Mouse (Mus musculus) intestine, embryonic 16.5 days (tissue): ENCODE results near the gene Olfr64. TPM values are rescaled to one million over a fixed set of nuclear protein-coding genes. Genes with fewer than 3 reads are reported as not detected.

Experiments
- ATAC-seq: fragments of 200-750 bp; cut with Nextera tagmentation; 2 replicates; pipeline ENCODE4 v1.8.0; 2017; ENCODE audit warnings: moderate TSS enrichment, moderate library complexity
- H3K27ac ChIP-seq: fragments of 300-500 bp; sonication (generic); 2 replicates; pipeline ENCODE4 v1.5.1; 2014; ENCODE audit warnings: mild to moderate bottlenecking, low read length
- H3K27me3 ChIP-seq: fragments of 300-500 bp; sonication (generic); replicated peaks from 2 replicates; pipeline ENCODE4 v1.6.1; 2014; ENCODE audit warnings: low read length, control low read depth, mixed read lengths; ENCODE audit not compliant: control insufficient read depth, insufficient read depth
- H3K36me3 ChIP-seq: fragments of 300-500 bp; sonication (generic); 2 replicates; pipeline ENCODE4 v1.6.1; 2014; ENCODE audit warnings: low read length, control low read depth; ENCODE audit not compliant: control insufficient read depth, insufficient read depth
- H3K4me1 ChIP-seq: fragments of 300-500 bp; sonication (generic); 2 replicates; pipeline ENCODE4 v1.6.1; 2014; ENCODE audit warnings: low read length, control low read depth, mixed read lengths; ENCODE audit not compliant: control insufficient read depth, insufficient read depth
- H3K4me2 ChIP-seq: fragments of 300-500 bp; sonication (generic); 2 replicates; pipeline ENCODE4 v1.6.1; 2014; ENCODE audit warnings: low read depth, low read length, control low read depth
- H3K4me3 ChIP-seq: fragments of 300-500 bp; sonication (generic); 2 replicates; pipeline ENCODE4 v1.5.1; 2014; ENCODE audit warnings: mild to moderate bottlenecking, low read length
- H3K9ac ChIP-seq: fragments of 300-500 bp; sonication (generic); 2 replicates; pipeline ENCODE4 v1.6.1; 2014; ENCODE audit warnings: low read depth, low read length
- H3K9me3 ChIP-seq: fragments of 300-500 bp; sonication (generic); 2 replicates; pipeline ENCODE4 v1.6.1; 2016; ENCODE audit warnings: low read length, control low read depth; ENCODE audit not compliant: control insufficient read depth
- WGBS: fragments of 180-500 bp; shearing (Covaris S2); extraction: QIAGEN DNeasy Blood & Tissue Kit; methylation state at CpG from one replicate; pipeline ENCODE4 v1.1.7; 2014; 5-methylcytosine and 5-hydroxymethylcytosine counted together
- polyA plus RNA-seq: library from polyadenylated mRNA; unstranded; fragments of >200 nt; fragmentation: Nextera tagmentation; extraction: Ambion mirVana; gene quantifications from 2 replicates; pipeline ENCODE4 v1.2.1, GENCODE M21; 2015

The Olfr64 gene
- not detected in 2 replicates for polyA plus RNA-seq

DNA sequence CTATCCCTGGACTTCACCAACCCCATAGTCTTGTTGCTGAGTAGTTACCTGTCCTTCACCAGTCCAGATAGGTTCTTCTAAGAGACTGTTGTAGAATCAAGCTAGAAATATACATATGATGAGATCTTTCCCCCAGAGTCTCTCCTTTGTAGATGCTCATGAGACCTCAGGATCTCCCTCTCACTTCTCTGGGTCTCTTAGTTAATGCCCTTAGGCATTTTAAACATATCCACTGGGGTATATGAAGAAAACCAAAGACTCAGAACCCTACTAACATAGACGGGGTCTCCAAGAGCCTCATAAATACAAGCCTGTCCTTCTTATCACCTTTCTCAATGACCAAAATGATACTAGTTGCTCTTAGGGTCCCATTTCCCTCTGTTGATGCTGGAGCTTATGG is at the start of gene Olfr64:
Gene Olfr64, minus strand, starts transcription at position 101 of the 400 bp plus-strand sequence.
- Histone ChIP-seq H3K4me2 (no peak within 1 kb of the TSS), H3K4me3 (no peak within 1 kb of the TSS), H3K4me1 (no peaks in the 10 kb centered on the region), H3K27ac (no peak within 1 kb of the TSS), H3K27me3 (no peaks in the 10 kb centered on the region), H3K9me3 (no peaks in the 10 kb centered on the region), H3K36me3 (no peaks in the 10 kb centered on the region), H3K9ac (no peak within 1 kb of the TSS)
- ATAC-seq = no peak
- WGBS = 71% methylated on average over 1 of the region's 1 CpGs

DNA sequence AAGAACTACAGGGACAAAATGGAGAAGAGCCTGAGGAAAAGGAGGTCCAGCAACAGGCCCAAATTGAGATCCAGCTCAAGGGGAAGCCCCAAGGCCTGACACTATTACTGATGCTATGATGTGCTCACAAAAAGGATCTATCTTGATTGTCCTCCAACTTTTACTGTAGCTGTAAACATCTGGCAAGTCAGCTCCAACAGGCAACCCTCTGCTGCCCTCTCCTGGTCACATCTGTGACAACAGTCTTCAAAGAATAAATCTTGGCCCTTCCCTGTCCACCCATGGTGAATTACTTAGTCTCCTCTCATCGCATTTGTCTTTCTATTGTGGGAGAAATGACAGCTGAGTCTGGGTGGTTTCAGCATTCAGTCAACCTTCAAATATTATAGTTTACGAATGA is 48.4 kb upstream of the Olfr64 start:
- no peaks in the 10 kb centered on the region for H3K4me1 ChIP-seq
- no peak overlapping the region for H3K4me3 ChIP-seq
- H3K9ac ChIP-seq = no peak overlapping the region
- no peak overlapping the region for H3K4me2 ChIP-seq
- no peaks in the 10 kb centered on the region for H3K27me3 ChIP-seq
- WGBS = 27% methylated on average over 2 of the region's 2 CpGs
- H3K36me3 ChIP-seq = no peaks in the 10 kb centered on the region
- H3K27ac ChIP-seq = no peak overlapping the region
- H3K9me3 ChIP-seq = no peaks in the 10 kb centered on the region
- peak; percentile 33; the same call in 1 of the 2 replicates for ATAC-seq

DNA sequence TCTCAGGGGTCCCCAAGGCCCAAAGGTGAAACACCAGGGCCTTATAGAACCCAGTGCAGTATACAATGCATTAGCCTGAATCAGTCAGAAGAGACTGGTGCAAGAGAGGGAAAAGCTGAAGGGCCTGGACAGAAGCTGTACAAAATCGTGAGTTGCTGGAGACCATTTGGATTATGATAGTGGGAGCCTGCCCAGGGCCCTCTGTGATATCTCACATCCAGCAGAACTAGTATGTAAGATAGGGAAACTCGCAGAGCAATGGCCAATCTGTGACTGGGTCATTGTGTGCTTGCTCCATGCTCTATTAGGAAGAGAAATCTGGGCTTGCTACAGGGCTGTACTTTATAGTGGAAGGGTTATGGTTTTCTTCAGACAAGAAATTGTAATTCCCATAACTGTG is 40.0 kb upstream of the Olfr64 start, which contains the start of gene Olfr632:
Gene Olfr632, plus strand, starts transcription at position 84 of the 400 bp plus-strand sequence.
- Histone ChIP-seq H3K4me1 (no peaks in the 10 kb centered on the region), H3K4me2 (no peak within 1 kb of the TSS), H3K36me3 (no peaks in the 10 kb centered on the region), H3K27me3 (no peaks in the 10 kb centered on the region), H3K9me3 (no peaks in the 10 kb centered on the region), H3K9ac (no peak within 1 kb of the TSS), H3K27ac (no peak within 1 kb of the TSS), H3K4me3 (no peak within 1 kb of the TSS)
- 66% methylated on average over 2 of the region's 2 CpGs for WGBS
- no peak for ATAC-seq

- Histone ChIP-seq H3K27me3 (no peaks in the 10 kb centered on the region), H3K4me3 (no peak within 1 kb of the TSS), H3K9me3 (no peaks in the 10 kb centered on the region), H3K9ac (no peak within 1 kb of the TSS), H3K4me2 (no peak within 1 kb of the TSS), H3K27ac (no peak within 1 kb of the TSS), H3K4me1 (no peaks in the 10 kb centered on the region), H3K36me3 (no peaks in the 10 kb centered on the region)
- ATAC-seq = no peak
These were observed 34.2 kb upstream of the Olfr64 start, which contains the start of gene Olfr631 for GRCm38 (mm10) chr7:103928525-103928924. Gene Olfr631, plus strand, starts transcription at chr7:103928825.

DNA sequence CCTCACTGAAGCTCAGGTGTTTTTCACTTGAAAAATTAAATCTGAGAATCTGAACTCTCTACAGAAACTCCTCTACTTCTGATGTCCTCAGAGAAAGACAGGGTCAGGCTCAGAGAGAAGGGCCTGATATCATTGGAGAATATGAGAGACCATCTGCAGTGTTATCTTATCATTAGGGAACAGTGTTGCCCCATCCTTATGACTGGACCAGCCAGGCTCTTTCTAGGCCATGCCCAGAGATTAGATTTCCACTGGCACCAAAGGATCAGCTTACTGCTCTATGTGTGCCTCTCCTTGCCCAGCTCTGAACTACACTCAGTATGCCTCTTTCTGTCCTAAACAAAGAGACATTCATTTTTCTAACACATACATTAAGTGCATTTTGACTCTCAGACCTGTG is 21.1 kb upstream of the Olfr64 start:
- no peaks in the 10 kb centered on the region for H3K4me1 ChIP-seq
- H3K4me2 ChIP-seq = no peak overlapping the region
- H3K27me3 ChIP-seq = no peaks in the 10 kb centered on the region
- no peaks in the 10 kb centered on the region for H3K9me3 ChIP-seq
- no peak overlapping the region for H3K4me3 ChIP-seq
- H3K27ac ChIP-seq = no peak overlapping the region
- peak; percentile 71 for ATAC-seq
- H3K9ac ChIP-seq = no peak overlapping the region
- no peaks in the 10 kb centered on the region for H3K36me3 ChIP-seq

GRCm38 (mm10) chr7:103912969-103913511 is 18.8 kb upstream of the Olfr64 start:
- no peaks in the 10 kb centered on the region for H3K27me3 ChIP-seq
- H3K36me3 ChIP-seq = no peaks in the 10 kb centered on the region
- H3K4me3 ChIP-seq = no peak overlapping the region
- WGBS = 52% methylated on average over 8 of the region's 8 CpGs
- no peak overlapping the region for H3K27ac ChIP-seq
- no peak overlapping the region for H3K4me2 ChIP-seq
- no peak overlapping the region for H3K9ac ChIP-seq
- no peaks in the 10 kb centered on the region for H3K9me3 ChIP-seq
- no peak for ATAC-seq
- H3K4me1 ChIP-seq = no peaks in the 10 kb centered on the region

DNA sequence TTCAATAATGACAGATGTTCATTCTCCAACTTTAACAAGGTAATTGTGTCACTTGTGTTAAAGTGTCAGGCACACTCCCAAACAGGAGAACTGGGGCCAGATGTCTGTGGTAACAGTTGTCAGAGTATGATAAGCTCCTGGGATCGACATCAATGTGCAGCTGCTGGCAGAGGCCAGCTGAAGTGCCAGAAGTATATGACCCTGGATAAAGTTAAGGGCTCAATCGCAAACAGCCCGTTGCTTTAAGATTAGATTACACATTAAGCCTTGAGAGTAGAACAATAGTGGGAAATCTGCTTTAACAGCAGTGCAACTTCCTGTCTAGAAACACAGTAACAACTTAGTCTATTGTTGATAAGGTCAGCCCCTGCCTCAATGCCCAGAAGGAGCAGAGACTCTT is 15.8 kb upstream of the Olfr64 start:
- H3K9ac ChIP-seq = no peak overlapping the region
- no peak overlapping the region for H3K4me3 ChIP-seq
- H3K27me3 ChIP-seq = no peaks in the 10 kb centered on the region
- H3K9me3 ChIP-seq = no peaks in the 10 kb centered on the region
- H3K4me2 ChIP-seq = no peak overlapping the region
- ATAC-seq = peak; percentile 98
- no peak overlapping the region for H3K27ac ChIP-seq
- no peaks in the 10 kb centered on the region for H3K4me1 ChIP-seq
- H3K36me3 ChIP-seq = no peaks in the 10 kb centered on the region
- WGBS = 29% methylated on average over 3 of the region's 3 CpGs

DNA sequence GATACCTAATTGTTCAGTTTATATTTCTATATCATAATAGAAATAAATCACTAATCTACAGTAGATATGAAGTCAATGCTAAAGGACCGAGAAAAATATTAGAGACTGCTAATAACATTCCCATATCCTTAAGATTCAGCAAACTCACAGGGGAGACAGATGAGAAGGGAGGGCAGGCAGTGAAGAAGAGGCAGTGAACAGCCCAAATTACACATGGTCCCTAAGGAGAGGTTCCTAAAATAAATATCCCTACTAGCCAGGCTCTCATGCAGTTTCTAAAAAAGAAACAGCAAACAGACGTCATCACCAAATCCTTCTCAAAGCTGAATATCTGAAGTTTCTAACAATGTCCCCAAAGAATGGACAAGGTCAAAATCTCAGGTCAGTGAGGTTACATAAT is 8.9 kb upstream of the Olfr64 start, which contains the start of gene Olfr65:
Gene Olfr65, plus strand, starts transcription at position 301 of the 400 bp plus-strand sequence.
- Histone ChIP-seq H3K9ac (no peak within 1 kb of the TSS), H3K27me3 (no peaks in the 10 kb centered on the region), H3K4me1 (no peaks in the 10 kb centered on the region), H3K4me3 (no peak within 1 kb of the TSS), H3K27ac (no peak within 1 kb of the TSS), H3K36me3 (no peaks in the 10 kb centered on the region), H3K4me2 (no peak within 1 kb of the TSS), H3K9me3 (no peaks in the 10 kb centered on the region)
- no peak for ATAC-seq
- WGBS = 83% methylated on average over 2 of the region's 2 CpGs

GRCm38 (mm10) chr7:103886152-103886551 is 8.1 kb downstream of the Olfr64 start, which contains the start of gene Olfr66:
Gene Olfr66, minus strand, starts transcription at chr7:103886252.
- Histone ChIP-seq H3K36me3 (no peaks in the 10 kb centered on the region), H3K27me3 (no peaks in the 10 kb centered on the region), H3K4me2 (no peak within 1 kb of the TSS), H3K27ac (no peak within 1 kb of the TSS), H3K4me1 (no peaks in the 10 kb centered on the region), H3K9ac (no peak within 1 kb of the TSS), H3K4me3 (no peak within 1 kb of the TSS), H3K9me3 (no peaks in the 10 kb centered on the region)
- no peak for ATAC-seq

- WGBS = 81% methylated on average over 2 of the region's 2 CpGs
- no peaks in the 10 kb centered on the region for H3K4me1 ChIP-seq
- H3K4me2 ChIP-seq = no peak overlapping the region
- no peak overlapping the region for H3K27ac ChIP-seq
- H3K9me3 ChIP-seq = no peaks in the 10 kb centered on the region
- ATAC-seq = peak; percentile 50; the same call in 1 of the 2 replicates
- no peaks in the 10 kb centered on the region for H3K36me3 ChIP-seq
- H3K9ac ChIP-seq = no peak overlapping the region
- no peak overlapping the region for H3K4me3 ChIP-seq
- no peaks in the 10 kb centered on the region for H3K27me3 ChIP-seq
These were observed 17.2 kb downstream of the Olfr64 start for GRCm38 (mm10) chr7:103877093-103877492.
